Mouse (Mus musculus) spleen, adult 2 months (tissue): ENCODE results near the gene Zbed4.

Experiments used
- CTCF ChIP-seq: fragments of 200-500 bp; IDR thresholded peaks from 2 replicates; pipeline ENCODE4 v1.5.1; 2011; ENCODE audit warnings: mild to moderate bottlenecking, inconsistent platforms; ENCODE audit not compliant: insufficient read depth, insufficient read length, insufficient replicate concordance; ENCODE audit errors: extremely low read depth
- POLR2A ChIP-seq: fragments of 200-500 bp; IDR thresholded peaks from 2 replicates; pipeline ENCODE4 v1.6.1; 2011; ENCODE audit warnings: low read depth, low read length, inconsistent platforms

DNA sequence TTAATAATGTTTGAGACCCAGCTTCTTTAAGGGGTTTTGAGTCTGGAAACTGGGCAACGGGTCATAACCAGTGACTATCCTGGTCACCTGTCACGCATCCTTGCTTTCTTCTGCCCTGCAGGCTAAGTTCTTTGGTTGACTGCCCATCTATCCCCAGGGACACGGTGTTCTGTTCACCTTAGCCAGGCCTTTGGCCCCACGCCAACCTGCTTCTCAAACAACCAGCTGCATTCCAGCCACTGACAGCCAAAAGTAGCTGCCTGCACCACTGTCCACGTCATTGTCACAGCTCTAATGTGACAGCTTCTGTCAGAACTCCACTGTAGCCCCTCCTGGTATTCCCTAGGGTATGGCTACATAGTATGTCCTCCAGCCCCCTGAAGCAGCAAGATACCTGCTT, 80.0 kb downstream of the Zbed4 start:
- TF ChIP-seq CTCF (no peak), POLR2A (no peak)
